Mouse (Mus musculus): ENCODE results near the gene Trim14. TPM values are rescaled to one million over a fixed set of nuclear protein-coding genes. Genes with fewer than 3 reads are reported as not detected.

Trim14 gene
- polyA plus RNA-seq, 1 experiment: 0.14 TPM

- no peak for TF ChIP-seq MYOG (IDR thresholded peaks at IDR 0.05; ENCODE audit: control insufficient read depth in 1 of 3, insufficient read depth in 1 of 3, insufficient read length in 2 of 3, low read depth in 2 of 3)
- no peak overlapping the region for H3K4me3 ChIP-seq
- no peak overlapping the region for H3ac ChIP-seq (ENCODE audit: control insufficient read depth, insufficient read length)
- no peak overlapping the region for H3K4me2 ChIP-seq (ENCODE audit: low read depth)
- H3K79me2 ChIP-seq (ENCODE audit: control insufficient read depth, insufficient read depth): no peaks in the 10 kb centered on the region
- peaks cover 6% of the 10 kb centered on the region for H3K27me3 ChIP-seq (ENCODE audit: control insufficient read depth, insufficient read depth, insufficient read length)
- no peaks in the 10 kb centered on the region for H3K36me3 ChIP-seq (ENCODE audit: control insufficient read depth, insufficient read depth)
Measured at GRCm38 (mm10) chr4:46529722-46530121, 6.2 kb downstream of the Trim14 start.

DNA sequence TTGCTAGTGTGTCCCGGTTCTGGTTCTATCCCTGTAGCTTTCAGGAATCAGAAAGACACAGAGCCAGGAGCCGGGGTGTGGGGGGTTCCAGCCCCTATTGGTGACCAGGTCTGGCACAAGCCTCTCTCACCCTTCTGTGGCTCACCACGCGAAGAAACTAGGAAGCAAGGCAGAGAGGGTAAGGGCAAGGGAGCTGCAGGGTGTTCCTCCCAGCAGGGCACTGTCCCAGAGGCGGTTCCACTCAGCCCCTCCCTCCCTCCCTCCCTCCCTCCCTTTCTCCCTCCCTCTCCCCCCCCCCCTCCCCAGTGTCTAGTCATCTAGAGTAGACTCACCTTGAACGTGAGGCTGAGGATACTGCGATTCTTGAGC lies 8.4 kb downstream of the Trim14 start:
- Histone ChIP-seq H3K36me3 (ENCODE audit: control insufficient read depth, insufficient read depth) (no peaks in the 10 kb centered on the region), H3ac (ENCODE audit: control insufficient read depth, insufficient read length) (no peak overlapping the region), H3K79me2 (ENCODE audit: control insufficient read depth, insufficient read depth) (no peaks in the 10 kb centered on the region), H3K4me3 (peak overlapping the region; percentile 9), H3K4me2 (ENCODE audit: low read depth) (peak overlapping the region; percentile 85), H3K27me3 (ENCODE audit: control insufficient read depth, insufficient read depth, insufficient read length) (no peaks in the 10 kb centered on the region)
- TF ChIP-seq POLR2A (IDR thresholded peaks at IDR 0.05; ENCODE audit: insufficient read length, low read depth): peak; percentile 41
- no peak for TF ChIP-seq POLR2AphosphoS2 (IDR thresholded peaks at IDR 0.05; ENCODE audit: insufficient read length, low read depth)

DNA sequence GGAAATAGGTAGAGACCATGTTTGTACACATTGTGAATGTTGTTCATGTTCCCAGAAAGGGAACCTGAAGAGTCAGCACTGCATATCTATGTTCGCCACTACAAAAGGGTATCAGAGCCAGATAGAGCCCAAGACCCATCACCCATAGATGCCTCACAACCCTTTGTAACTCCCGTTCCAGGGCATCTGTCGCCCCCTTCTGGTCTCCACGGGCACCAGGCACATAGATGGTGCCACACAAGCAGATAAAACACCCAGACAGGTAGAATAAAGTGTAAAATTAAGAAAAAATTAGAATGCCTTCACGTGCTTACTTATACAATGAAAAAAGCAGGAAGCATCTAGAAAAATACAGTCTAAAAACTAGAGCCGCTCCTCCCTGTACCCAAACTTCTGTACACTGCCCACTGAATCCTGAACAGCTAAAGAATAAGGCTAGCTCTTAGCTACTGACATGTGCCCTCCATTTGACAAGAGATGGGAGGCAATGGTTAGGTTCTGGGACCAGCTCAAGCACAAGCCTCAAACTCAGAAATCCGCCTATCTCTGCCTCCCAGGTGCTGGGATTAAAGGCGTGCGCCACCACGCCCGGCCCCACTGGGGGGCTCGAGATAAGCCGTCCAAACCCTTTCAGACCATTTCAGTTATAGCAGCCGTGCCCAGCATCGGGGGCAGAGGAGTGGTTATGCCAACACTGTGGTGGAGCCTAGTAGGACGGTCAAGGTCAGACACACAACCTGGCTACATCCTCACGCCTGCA lies 9.0 kb downstream of the Trim14 start:
- H3K27me3 ChIP-seq (ENCODE audit: control insufficient read depth, insufficient read depth, insufficient read length): peaks cover 4% of the 10 kb centered on the region
- peak overlapping the region; percentile 9 for H3K4me3 ChIP-seq
- TF ChIP-seq MAX (IDR thresholded peaks at IDR 0.05; ENCODE audit: low read depth) (no peak), POLR2AphosphoS2 (IDR thresholded peaks at IDR 0.05; ENCODE audit: insufficient read length, low read depth) (no peak), E2F4 (IDR thresholded peaks at IDR 0.05; ENCODE audit: insufficient read depth) (no peak), REST (IDR thresholded peaks at IDR 0.05; ENCODE audit: insufficient read depth, insufficient read length) (no peak), TCF3 (IDR thresholded peaks at IDR 0.05; ENCODE audit: insufficient read length, low read depth) (no peak), TCF12 (IDR thresholded peaks at IDR 0.05; ENCODE audit: insufficient read depth, poor library complexity, severe bottlenecking) (no peak)
- H3ac ChIP-seq (ENCODE audit: control insufficient read depth, insufficient read length): no peak overlapping the region
- no peaks in the 10 kb centered on the region for H3K79me2 ChIP-seq (ENCODE audit: control insufficient read depth, insufficient read depth)
- H3K4me2 ChIP-seq (ENCODE audit: low read depth): peak overlapping the region; percentile 85
- H3K36me3 ChIP-seq (ENCODE audit: control insufficient read depth, insufficient read depth): no peaks in the 10 kb centered on the region

DNA sequence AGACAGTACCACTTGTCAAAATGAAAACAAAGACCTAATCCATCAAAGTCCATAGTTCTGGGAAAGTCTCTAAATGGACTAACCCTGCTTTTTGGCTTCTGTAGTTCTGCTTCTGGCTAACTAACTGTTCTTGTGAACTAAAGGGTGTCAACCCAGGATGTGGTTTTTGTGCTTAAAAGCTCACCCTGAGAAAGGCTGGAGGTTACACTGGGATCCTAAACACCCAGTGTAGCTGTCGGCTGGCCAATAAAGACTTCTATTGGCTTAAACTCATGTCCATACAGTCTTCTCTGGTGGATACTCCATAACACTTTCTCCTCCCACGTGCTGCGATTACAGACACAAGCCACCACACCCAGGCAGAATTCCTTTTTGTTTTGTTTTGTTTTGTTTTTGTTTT lies 9.7 kb downstream of the Trim14 start:
- TF ChIP-seq POLR2AphosphoS2 (IDR thresholded peaks at IDR 0.05; ENCODE audit: insufficient read length, low read depth) (no peak), POLR2A (IDR thresholded peaks at IDR 0.05; ENCODE audit: insufficient read length, low read depth) (no peak), E2F4 (IDR thresholded peaks at IDR 0.05; ENCODE audit: insufficient read depth) (no peak), CEBPB (IDR thresholded peaks at IDR 0.05; ENCODE audit: insufficient read depth, poor library complexity, severe bottlenecking) (no peak), USF1 (IDR thresholded peaks at IDR 0.05; ENCODE audit: low read depth) (no peak), REST (IDR thresholded peaks at IDR 0.05; ENCODE audit: insufficient read depth, insufficient read length) (no peak), TCF12 (IDR thresholded peaks at IDR 0.05; ENCODE audit: insufficient read depth, poor library complexity, severe bottlenecking) (no peak), MYOD1 (IDR thresholded peaks at IDR 0.05; ENCODE audit: control insufficient read depth in 1 of 3, insufficient read length in 2 of 3, low read depth in 2 of 3) (no peak), MAX (IDR thresholded peaks at IDR 0.05; ENCODE audit: low read depth) (no peak), TCF3 (IDR thresholded peaks at IDR 0.05; ENCODE audit: insufficient read length, low read depth) (no peak), SRF (IDR thresholded peaks at IDR 0.05; ENCODE audit: control insufficient read depth, insufficient read length, low read depth) (no peak), MYOG (IDR thresholded peaks at IDR 0.05; ENCODE audit: control insufficient read depth in 1 of 3, insufficient read depth in 1 of 3, insufficient read length in 2 of 3, low read depth in 2 of 3) (no peak)
- no peak overlapping the region for H3K4me2 ChIP-seq (ENCODE audit: low read depth)
- no peaks in the 10 kb centered on the region for H3K36me3 ChIP-seq (ENCODE audit: control insufficient read depth, insufficient read depth)
- H3ac ChIP-seq (ENCODE audit: control insufficient read depth, insufficient read length): no peak overlapping the region
- H3K27me3 ChIP-seq (ENCODE audit: control insufficient read depth, insufficient read depth, insufficient read length): peaks cover 10% of the 10 kb centered on the region
- H3K4me3 ChIP-seq: no peak overlapping the region
- H3K79me2 ChIP-seq (ENCODE audit: control insufficient read depth, insufficient read depth): no peaks in the 10 kb centered on the region

- no peak overlapping the region for H3K4me2 ChIP-seq (ENCODE audit: low read depth)
- H3K79me2 ChIP-seq (ENCODE audit: control insufficient read depth, insufficient read depth): no peaks in the 10 kb centered on the region
- TF ChIP-seq POLR2A (IDR thresholded peaks at IDR 0.05; ENCODE audit: insufficient read length, low read depth) (no peak), TCF3 (IDR thresholded peaks at IDR 0.05; ENCODE audit: insufficient read length, low read depth) (no peak), REST (IDR thresholded peaks at IDR 0.05; ENCODE audit: insufficient read depth, insufficient read length) (no peak), CEBPB (IDR thresholded peaks at IDR 0.05; ENCODE audit: insufficient read depth, poor library complexity, severe bottlenecking) (no peak), TCF12 (IDR thresholded peaks at IDR 0.05; ENCODE audit: insufficient read depth, poor library complexity, severe bottlenecking) (no peak), MYOD1 (IDR thresholded peaks at IDR 0.05; ENCODE audit: control insufficient read depth in 1 of 3, insufficient read length in 2 of 3, low read depth in 2 of 3) (no peak), MYOG (IDR thresholded peaks at IDR 0.05; ENCODE audit: control insufficient read depth in 1 of 3, insufficient read depth in 1 of 3, insufficient read length in 2 of 3, low read depth in 2 of 3) (no peak), SRF (IDR thresholded peaks at IDR 0.05; ENCODE audit: control insufficient read depth, insufficient read length, low read depth) (no peak), POLR2AphosphoS2 (IDR thresholded peaks at IDR 0.05; ENCODE audit: insufficient read length, low read depth) (no peak), E2F4 (IDR thresholded peaks at IDR 0.05; ENCODE audit: insufficient read depth) (no peak), MAX (IDR thresholded peaks at IDR 0.05; ENCODE audit: low read depth) (no peak), USF1 (IDR thresholded peaks at IDR 0.05; ENCODE audit: low read depth) (no peak)
- H3ac ChIP-seq (ENCODE audit: control insufficient read depth, insufficient read length): no peak overlapping the region
- H3K36me3 ChIP-seq (ENCODE audit: control insufficient read depth, insufficient read depth): no peaks in the 10 kb centered on the region
- H3K27me3 ChIP-seq (ENCODE audit: control insufficient read depth, insufficient read depth, insufficient read length): peaks cover 19% of the 10 kb centered on the region
- H3K4me3 ChIP-seq: no peak overlapping the region
Measured at GRCm38 (mm10) chr4:46523324-46523723, 12.6 kb downstream of the Trim14 start.
